Mouse (Mus musculus): Measurements from ENCODE around the gene Cideb.

- TF ChIP-seq POLR2A (IDR thresholded peaks at IDR 0.05; ENCODE audit: insufficient read length, low read depth) (no peak), USF1 (IDR thresholded peaks at IDR 0.05; ENCODE audit: low read depth) (no peak), TCF12 (IDR thresholded peaks at IDR 0.05; ENCODE audit: insufficient read depth, poor library complexity, severe bottlenecking) (no peak), E2F4 (IDR thresholded peaks at IDR 0.05; ENCODE audit: insufficient read depth) (no peak), MYOG (IDR thresholded peaks at IDR 0.05; ENCODE audit: control insufficient read depth in 1 of 3, insufficient read depth in 1 of 3, insufficient read length in 2 of 3, low read depth in 2 of 3) (no peak), CEBPB (IDR thresholded peaks at IDR 0.05; ENCODE audit: insufficient read depth, poor library complexity, severe bottlenecking) (no peak), REST (IDR thresholded peaks at IDR 0.05; ENCODE audit: insufficient read depth, insufficient read length) (no peak), SRF (IDR thresholded peaks at IDR 0.05; ENCODE audit: control insufficient read depth, insufficient read length, low read depth) (no peak)
These were observed 7.4 kb upstream of the Cideb start, which contains the start of gene Ltb4r1 for GRCm38 (mm10) chr14:55765696-55766095.
